Mouse (Mus musculus) left cerebral cortex, adult 8-10 months (tissue): ENCODE data around the gene Vmn1r45. TPM values are rescaled to one million over a fixed set of nuclear protein-coding genes. Genes with fewer than 3 reads are reported as not detected.
"Not testable (repeated sequence)": the region's sequence is repeated elsewhere in the genome, so short reads cannot be mapped to it uniquely, and the experiment has no call there.

Experiments
- DNase-seq, 2 experiments: peaks; one replicate each; pipeline ENCODE4 v3.0.0; 2022; ENCODE audit warnings: low spot score in 2 of 2
- total RNA-seq, 4 experiments: library from RNA; stranded (reverse); gene quantifications; 2 replicates each; pipeline ENCODE4 v1.2.4; 2022

Vmn1r45 gene
- not detected for total RNA-seq

GRCm38 (mm10) chr6:89940498-89940897 lies at the start of gene Vmn1r45:
Vmn1r45 (minus strand) TSS chr6:89940598.
- not testable (repeated sequence) for DNase-seq

GRCm38 (mm10) chr6:89985989-89986388 lies 45.6 kb upstream of the Vmn1r45 start:
- DNase-seq: no peak

- DNase-seq: no peak
Measured at GRCm38 (mm10) chr6:89969013-89969412, 28.6 kb upstream of the Vmn1r45 start, which contains the start of gene Vmn1r46. Vmn1r46 (plus strand) TSS chr6:89969313.

GRCm38 (mm10) chr6:89966341-89966740 lies 25.9 kb upstream of the Vmn1r45 start:
- DNase-seq: no peak

GRCm38 (mm10) chr6:89953556-89953955 lies 13.2 kb upstream of the Vmn1r45 start:
- no peak for DNase-seq

GRCm38 (mm10) chr6:89940926-89941325 lies 528 bp upstream of the Vmn1r45 start:
- no peak for DNase-seq

- no peak for DNase-seq
Measured at GRCm38 (mm10) chr6:89883812-89884211, 56.6 kb downstream of the Vmn1r45 start.

GRCm38 (mm10) chr6:89883360-89883759 lies 57.0 kb downstream of the Vmn1r45 start, which contains the start of gene Vmn1r44:
Vmn1r44 (plus strand) TSS chr6:89883660.
- DNase-seq: no peak

Other genes with a start within 250 kb of the Vmn1r45 start
- not detected for gene Vmn1r40, start 233.1 kb downstream of the Vmn1r45 start, total RNA-seq
- not detected for gene Vmn1r41, start 199.8 kb downstream of the Vmn1r45 start, total RNA-seq
- gene Vmn1r42, start 64.2 kb downstream of the Vmn1r45 start, total RNA-seq: not detected
- gene Vmn1r43, start 64.2 kb downstream of the Vmn1r45 start, total RNA-seq: not detected
- gene Vmn1r44, start 56.9 kb downstream of the Vmn1r45 start, total RNA-seq: not detected
- gene Vmn1r46, start 28.7 kb upstream of the Vmn1r45 start, total RNA-seq: not detected
- gene Vmn1r47, start 75.5 kb upstream of the Vmn1r45 start, total RNA-seq: under 1 TPM in 1 of 4 experiments, not detected in 3; 0.04 TPM
- gene Vmn1r48, start 96.2 kb upstream of the Vmn1r45 start, total RNA-seq: not detected
- not detected for gene Vmn1r49, start 137.9 kb upstream of the Vmn1r45 start, total RNA-seq
- gene Vmn1r50, start 160.8 kb upstream of the Vmn1r45 start, total RNA-seq: not detected
- not detected for gene Vmn1r51, start 182.0 kb upstream of the Vmn1r45 start, total RNA-seq
- gene Vmn1r52, start 234.2 kb upstream of the Vmn1r45 start, total RNA-seq: not detected